Mouse (Mus musculus): ENCODE measurements around the gene Kctd7.

Kctd7 gene

GRCm38 (mm10) chr5:130190909-130191308, 46.2 kb downstream of the Kctd7 start:
- DNase-seq (ENCODE audit: low spot score in 2 of 2), result no peak

GRCm38 (mm10) chr5:130191865-130192264, 47.2 kb downstream of the Kctd7 start:
- no peak for DNase-seq (ENCODE audit: low spot score in 2 of 2)

- DNase-seq (ENCODE audit: low spot score in 2 of 2), result no peak
Measured at GRCm38 (mm10) chr5:130192356-130192944, 47.8 kb downstream of the Kctd7 start.

GRCm38 (mm10) chr5:130193760-130194159, 49.1 kb downstream of the Kctd7 start:
- DNase-seq (ENCODE audit: low spot score in 2 of 2), result no peak

GRCm38 (mm10) chr5:130196307-130196706, 51.6 kb downstream of the Kctd7 start:
- no peak for DNase-seq (ENCODE audit: low spot score in 2 of 2)

DNA sequence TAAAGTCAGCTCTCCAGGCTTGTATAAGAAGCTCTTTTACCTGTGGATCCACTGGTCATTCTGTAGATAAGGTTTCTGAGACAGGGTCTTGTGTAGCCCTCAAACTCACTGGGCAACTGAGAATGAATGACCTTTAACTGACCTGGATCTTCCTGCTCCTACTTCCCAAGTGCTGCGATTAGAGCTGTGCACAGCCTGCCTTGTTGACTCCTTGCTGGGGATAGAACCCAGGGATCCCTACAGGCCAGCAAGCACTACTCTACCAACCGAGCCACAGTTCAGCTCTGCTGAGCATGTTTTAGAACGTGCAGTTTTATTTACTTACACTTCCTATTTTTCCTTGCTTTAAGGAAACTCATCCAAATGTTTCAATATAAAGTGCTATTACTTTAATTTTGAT, 52.8 kb downstream of the Kctd7 start:
- no peak for DNase-seq (ENCODE audit: low spot score in 2 of 2)

GRCm38 (mm10) chr5:130197981-130198380, 53.3 kb downstream of the Kctd7 start:
- no peak for DNase-seq (ENCODE audit: low spot score in 2 of 2)

GRCm38 (mm10) chr5:130200233-130201029, 55.8 kb downstream of the Kctd7 start:
- DNase-seq (ENCODE audit: low spot score in 2 of 2), result no peak

- DNase-seq (ENCODE audit: low spot score in 2 of 2), result no peak
Measured at GRCm38 (mm10) chr5:130203948-130204347, 59.3 kb downstream of the Kctd7 start.

DNA sequence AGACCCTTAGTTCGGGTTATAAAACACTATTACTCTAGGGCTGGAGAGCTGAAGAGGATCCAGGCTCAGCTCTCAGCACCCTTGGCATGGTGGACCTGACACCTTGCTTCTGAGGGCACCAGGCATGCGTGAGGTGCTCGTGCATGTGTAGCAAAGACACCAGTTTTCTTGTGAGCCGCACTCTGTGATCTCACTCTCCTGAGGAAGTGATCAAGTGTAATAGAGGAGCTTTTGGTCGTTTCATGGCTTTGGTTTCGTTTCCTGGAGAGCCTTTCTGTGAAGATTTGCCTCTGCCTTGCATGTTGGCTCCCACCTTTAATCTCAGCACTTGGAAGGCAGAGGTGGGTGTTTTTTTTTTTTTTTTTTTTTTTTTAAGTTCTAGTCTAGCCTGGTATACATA, 59.9 kb downstream of the Kctd7 start:
- no peak for DNase-seq (ENCODE audit: low spot score in 2 of 2)
